14 mouse cellular contexts compared by ENCODE assay signal in genomic region chr7:127549116-127549835, GRCm38 (mm10). TPM values are rescaled to one million over a fixed set of nuclear protein-coding genes. Genes with fewer than 3 reads are reported as not detected.
A peak's percentile ranks its signal among the peaks of the same experiment; 100 is the strongest.
DNase-seq lines count a peak whose midpoint lies in the region; TF ChIP-seq lines count a peak whose summit lies in the region.
"Had no signal": no experiment of that assay in that cellular context is flagged by ENCODE, and none has a peak within 500 bp of the region (broad histone marks: within the 10 kb centered on the region; RNA-seq: fewer than 3 reads in every experiment).

No protein-coding gene starts in this region.

- intact Hi-C loops in heart, adult 2 months (cut with DNase I) = no loop called here

- peaks cover 32% of the 10 kb centered on the region for H3K36me3 ChIP-seq in heart, adult 2 months (ENCODE audit: control insufficient read depth, insufficient read depth, low read length)
- peaks cover 87% of the 10 kb centered on the region for H3K36me3 ChIP-seq in heart, embryonic 10.5 days

- H3K9ac ChIP-seq in heart, adult 2 months (ENCODE audit: low read depth, low read length) = no peak overlapping the region
- H3K9ac ChIP-seq: embryonic facial prominence, embryonic 12.5 days; forebrain, embryonic 13.5 days; liver, embryonic 15.5 days; neural tube, embryonic 15.5 days had no signal

- 0 out of 2 replicates have a peak, but pooled peaks have one; percentile 32 for TF ChIP-seq EP300 in heart, adult 2 months (IDR thresholded peaks at IDR 0.05; ENCODE audit: insufficient read depth, low read depth, low read length)

- H3K27ac ChIP-seq in heart, adult 2 months = peak overlapping the region; percentile 8; the same call in 1 of the 2 replicates
- H3K27ac ChIP-seq in heart, embryonic 10.5 days = no peak overlapping the region
- H3K27ac ChIP-seq: embryonic facial prominence, embryonic 12.5 days; forebrain, embryonic 13.5 days; liver, embryonic 15.5 days; macrophage; neural tube, embryonic 15.5 days had no signal

- peak; percentile 67 to 70 for DNase-seq in heart, adult 2 months
- DNase-seq in heart, embryonic 10.5 days (ENCODE audit: low spot score) = no peak
- peak; percentile 61 to 63 for DNase-seq in right cerebral cortex, postnatal 10 days (ENCODE audit: low spot score in 2 of 2)
- no peak for DNase-seq in right cerebral cortex, adult 18-20 months
- peak; percentile 80 for DNase-seq in cerebellum, adult 9-10 months
- DNase-seq in lung, adult 18-20 months = no peak
- DNase-seq in urinary bladder, postnatal 10 days (ENCODE audit: low spot score) = no peak
- DNase-seq: kidney, postnatal 4 days had no signal

- TF ChIP-seq CTCF in heart, adult 2 months (IDR thresholded peaks at IDR 0.05) = no peak

- H3K4me3 ChIP-seq in heart, adult 2 months = no peak overlapping the region
- H3K4me3 ChIP-seq in heart, embryonic 10.5 days = no peak overlapping the region
- H3K4me3 ChIP-seq: embryonic facial prominence, embryonic 12.5 days; forebrain, embryonic 13.5 days; liver, embryonic 15.5 days; neural tube, embryonic 15.5 days had no signal

- H3K27me3 ChIP-seq in heart, adult 2 months (ENCODE audit: control insufficient read depth, insufficient read depth, low read length) = no peaks in the 10 kb centered on the region
- H3K27me3 ChIP-seq in heart, embryonic 10.5 days (ENCODE audit: insufficient read depth, poor library complexity, severe bottlenecking) = no peaks in the 10 kb centered on the region
- H3K27me3 ChIP-seq: embryonic facial prominence, embryonic 12.5 days; forebrain, embryonic 13.5 days; liver, embryonic 15.5 days; neural tube, embryonic 15.5 days had no signal

- H3K4me1 ChIP-seq in heart, adult 2 months (ENCODE audit: control insufficient read depth, insufficient read depth, low read length) = no peaks in the 10 kb centered on the region; the same call in 1 of the 2 replicates
- no peaks in the 10 kb centered on the region for H3K4me1 ChIP-seq in heart, embryonic 10.5 days
- H3K4me1 ChIP-seq: embryonic facial prominence, embryonic 12.5 days; forebrain, embryonic 13.5 days; liver, embryonic 15.5 days had no signal

- H3K9me3 ChIP-seq in heart, embryonic 10.5 days = no peaks in the 10 kb centered on the region
- H3K9me3 ChIP-seq: embryonic facial prominence, embryonic 12.5 days; forebrain, embryonic 13.5 days; liver, embryonic 15.5 days; neural tube, embryonic 15.5 days had no signal

- no peak for TF ChIP-seq POLR2A in heart, adult 2 months (IDR thresholded peaks at IDR 0.05; ENCODE audit: insufficient read depth, low read depth, low read length)

- H3K79me2 ChIP-seq in heart, adult 2 months (replicated peaks; ENCODE audit: control insufficient read depth, insufficient read depth, low read length) = no peaks in the 10 kb centered on the region

- WGBS in heart, adult 2 months = 65% methylated on average over 15 of the region's 15 CpGs
- WGBS in heart, embryonic 10.5 days = 92% methylated on average over 15 of the region's 15 CpGs

RNA-seq across cellular contexts. Expression of gene Tmem265, which starts 11.9 kb away (rescaled TPM):
- not detected for total RNA-seq in heart, adult 2 months (2021)
- polyA plus RNA-seq in heart, adult 2 months (2012; rRNA removed) = not detected in 2 replicates
- polyA plus RNA-seq in heart, embryonic 10.5 days (2016; fragmentation: Nextera tagmentation; extraction: Ambion mirVana) = 4.7 and 5.2 TPM in 2 replicates
- total RNA-seq: left cerebral cortex, postnatal 25 days had no signal
- polyA plus RNA-seq: macrophage had no signal

RNA-seq across cellular contexts. Expression of gene Phkg2, which starts 23.9 kb away (rescaled TPM):
- total RNA-seq in heart, adult 2 months (2021) = 10 to 100 TPM; 13.9 to 17.5 TPM
- polyA plus RNA-seq in heart, adult 2 months (2012; rRNA removed) = 30.1 and 40.1 TPM in 2 replicates
- 44.2 and 46.6 TPM in 2 replicates for polyA plus RNA-seq in heart, embryonic 10.5 days (2016; fragmentation: Nextera tagmentation; extraction: Ambion mirVana)

RNA-seq across cellular contexts. Expression of gene Gm42715, which starts 29.9 kb away (rescaled TPM):
- 1 to 10 TPM; 7.8 to 8.2 TPM for total RNA-seq in heart, adult 2 months (2021)
- polyA plus RNA-seq in heart, adult 2 months (2012; rRNA removed) = 7.9 and 9.3 TPM in 2 replicates
- polyA plus RNA-seq in heart, embryonic 10.5 days (2016; fragmentation: Nextera tagmentation; extraction: Ambion mirVana) = 9.4 and 10.0 TPM in 2 replicates

RNA-seq across cellular contexts. Expression of gene Srcap, which starts 37.5 kb away (rescaled TPM):
- total RNA-seq in heart, adult 2 months (2021) = 10 to 100 TPM; 53.1 to 55.8 TPM
- 15.3 and 16.7 TPM in 2 replicates for polyA plus RNA-seq in heart, adult 2 months (2012; rRNA removed)
- polyA plus RNA-seq in heart, embryonic 10.5 days (2016; fragmentation: Nextera tagmentation; extraction: Ambion mirVana) = 47.4 and 56.4 TPM in 2 replicates

RNA-seq across cellular contexts. Expression of gene Ccdc189, which starts 39.1 kb away (rescaled TPM):
- total RNA-seq in heart, adult 2 months (2021) = 10 to 100 TPM; 10.4 to 11.7 TPM
- 10.6 and 11.4 TPM in 2 replicates for polyA plus RNA-seq in heart, adult 2 months (2012; rRNA removed)
- 9.5 and 10.2 TPM in 2 replicates for polyA plus RNA-seq in heart, embryonic 10.5 days (2016; fragmentation: Nextera tagmentation; extraction: Ambion mirVana)

Comparison
In these comparisons a context has a peak if more than half of its experiments do, and no peak if none do; other contexts are left out.
1. DNase-seq: peak in heart, adult 2 months (2 of 2), right cerebral cortex, postnatal 10 days (2 of 2) and cerebellum, adult 9-10 months (single experiment); none in heart, embryonic 10.5 days (single experiment), right cerebral cortex, adult 18-20 months (single experiment), lung, adult 18-20 months (0 of 2) and urinary bladder, postnatal 10 days (single experiment).